Mouse (Mus musculus): Measurements from ENCODE around the gene Auh.

Auh gene

GRCm38 (mm10) chr13:52929209-52930171 is at the start of gene Auh:
Auh (minus strand) TSS chr13:52929681.
- DNase-seq (ENCODE audit: low read depth, low spot score), result peak; percentile 74

GRCm38 (mm10) chr13:52978321-52978981 is 49.0 kb upstream of the Auh start:
- no peak for DNase-seq (ENCODE audit: low read depth, low spot score)

GRCm38 (mm10) chr13:52977757-52978156 is 48.3 kb upstream of the Auh start:
- no peak for DNase-seq (ENCODE audit: low read depth, low spot score)

GRCm38 (mm10) chr13:52977221-52977609 is 47.7 kb upstream of the Auh start:
- DNase-seq (ENCODE audit: low read depth, low spot score), result no peak

GRCm38 (mm10) chr13:52976510-52977220 is 47.2 kb upstream of the Auh start:
- DNase-seq (ENCODE audit: low read depth, low spot score), result no peak

- DNase-seq (ENCODE audit: low read depth, low spot score), result no peak
Observed at GRCm38 (mm10) chr13:52976130-52976509, 46.6 kb upstream of the Auh start.

GRCm38 (mm10) chr13:52974676-52975075 is 45.2 kb upstream of the Auh start:
- DNase-seq (ENCODE audit: low read depth, low spot score), result no peak

- no peak for DNase-seq (ENCODE audit: low read depth, low spot score)
Observed at GRCm38 (mm10) chr13:52973427-52973826, 43.9 kb upstream of the Auh start.

- no peak for DNase-seq (ENCODE audit: low read depth, low spot score)
Observed at GRCm38 (mm10) chr13:52972626-52973025, 43.1 kb upstream of the Auh start.

- no peak for DNase-seq (ENCODE audit: low read depth, low spot score)
Observed at GRCm38 (mm10) chr13:52970876-52971275, 41.4 kb upstream of the Auh start.

- DNase-seq (ENCODE audit: low read depth, low spot score), result no peak
Observed at GRCm38 (mm10) chr13:52962922-52963321, 33.4 kb upstream of the Auh start.

- DNase-seq (ENCODE audit: low read depth, low spot score), result no peak
Observed at GRCm38 (mm10) chr13:52962361-52962760, 32.9 kb upstream of the Auh start.

GRCm38 (mm10) chr13:52953779-52954553 is 24.5 kb upstream of the Auh start:
- no peak for DNase-seq (ENCODE audit: low read depth, low spot score)

GRCm38 (mm10) chr13:52949211-52949610 is 19.7 kb upstream of the Auh start:
- no peak for DNase-seq (ENCODE audit: low read depth, low spot score)

GRCm38 (mm10) chr13:52947545-52947944 is 18.1 kb upstream of the Auh start:
- no peak for DNase-seq (ENCODE audit: low read depth, low spot score)

- DNase-seq (ENCODE audit: low read depth, low spot score), result no peak
Observed at GRCm38 (mm10) chr13:52945769-52946168, 16.3 kb upstream of the Auh start.

GRCm38 (mm10) chr13:52944116-52944515 is 14.6 kb upstream of the Auh start:
- no peak for DNase-seq (ENCODE audit: low read depth, low spot score)

GRCm38 (mm10) chr13:52942876-52943388 is 13.5 kb upstream of the Auh start:
- DNase-seq (ENCODE audit: low read depth, low spot score), result no peak

GRCm38 (mm10) chr13:52940956-52941355 is 11.5 kb upstream of the Auh start:
- no peak for DNase-seq (ENCODE audit: low read depth, low spot score)

GRCm38 (mm10) chr13:52930582-52930981 is 1.1 kb upstream of the Auh start:
- no peak for DNase-seq (ENCODE audit: low read depth, low spot score)

- DNase-seq (ENCODE audit: low read depth, low spot score), result peak; percentile 29
Observed at GRCm38 (mm10) chr13:52928392-52928791, 1.1 kb downstream of the Auh start.

Measured in telencephalon, adult 2 months (tissue).